Mouse (Mus musculus): Measurements from ENCODE around the gene Arpp19. TPM values are rescaled to one million over a fixed set of nuclear protein-coding genes. Genes with fewer than 3 reads are reported as not detected.
A peak's percentile ranks its signal among the peaks of the same experiment; 100 is the strongest.

Gene Arpp19
- total RNA-seq, 2 experiments from 2014 or later: 163 to 170 TPM

- Histone ChIP-seq H3K4me3 (no peak overlapping the region), H3K27ac (no peak overlapping the region)
- DNase-seq (ENCODE audit: low spot score in 2 of 2): no peak
- no peak for TF ChIP-seq CTCF (conservative IDR thresholded peaks at IDR 0.05)
These were observed 51.9 kb downstream of the Arpp19 start for GRCm38 (mm10) chr9:75089285-75089684.

- Histone ChIP-seq H3K4me3 (no peak overlapping the region), H3K27ac (no peak overlapping the region)
- no peak for DNase-seq (ENCODE audit: low spot score in 2 of 2)
- TF ChIP-seq CTCF (conservative IDR thresholded peaks at IDR 0.05): no peak
These were observed 54.7 kb downstream of the Arpp19 start for GRCm38 (mm10) chr9:75092134-75092533.

GRCm38 (mm10) chr9:75094762-75095161, 57.3 kb downstream of the Arpp19 start:
- no peak for TF ChIP-seq CTCF (conservative IDR thresholded peaks at IDR 0.05)
- no peak overlapping the region for H3K4me3 ChIP-seq
- no peak for DNase-seq (ENCODE audit: low spot score in 2 of 2)
- H3K27ac ChIP-seq: peak overlapping the region; percentile 59

GRCm38 (mm10) chr9:75098937-75099336, 61.5 kb downstream of the Arpp19 start:
- no peak for DNase-seq (ENCODE audit: low spot score in 2 of 2)
- Histone ChIP-seq H3K4me3 (no peak overlapping the region), H3K27ac (no peak overlapping the region)
- TF ChIP-seq CTCF (conservative IDR thresholded peaks at IDR 0.05): no peak

- no peak for TF ChIP-seq CTCF (conservative IDR thresholded peaks at IDR 0.05)
- Histone ChIP-seq H3K27ac (no peak overlapping the region), H3K4me3 (no peak overlapping the region)
- no peak for DNase-seq (ENCODE audit: low spot score in 2 of 2)
These were observed 62.9 kb downstream of the Arpp19 start for GRCm38 (mm10) chr9:75100157-75100781.

GRCm38 (mm10) chr9:75102131-75102530, 64.7 kb downstream of the Arpp19 start:
- H3K27ac ChIP-seq: no peak overlapping the region
- H3K4me3 ChIP-seq: no peak overlapping the region
- no peak for DNase-seq (ENCODE audit: low spot score in 2 of 2)
- TF ChIP-seq CTCF (conservative IDR thresholded peaks at IDR 0.05): no peak

Other genes with a start within 250 kb of the Arpp19 start
- gene Onecut1, start 175.7 kb upstream of the Arpp19 start, total RNA-seq (2021): 1 to 10 TPM in 1 of 2 experiments, under 1 TPM in 1; 0.92 to 1.3 TPM
- gene Fam214a, start 84.7 kb upstream of the Arpp19 start, total RNA-seq (2021): 10 to 100 TPM; 47.5 to 52.1 TPM
- 100 to 1,000 TPM; 201 to 210 TPM for gene Myo5a, start 33.4 kb downstream of the Arpp19 start, total RNA-seq (2021)
- under 1 TPM; 0.59 to 0.81 TPM for gene Myo5c, start 194.4 kb downstream of the Arpp19 start, total RNA-seq (2021)